Mouse (Mus musculus): ENCODE results near the gene Fam189a1. TPM values are rescaled to one million over a fixed set of nuclear protein-coding genes. Genes with fewer than 3 reads are reported as not detected.

Fam189a1 gene
- polyA plus RNA-seq, 1 experiment from 2014 or later: 0.27 TPM

GRCm38 (mm10) chr7:64863538-64863937 is 292.8 kb downstream of the Fam189a1 start:
- 64% methylated on average over 3 of the region's 3 CpGs for WGBS
- Histone ChIP-seq H3K27ac (ENCODE audit: low read depth, low read length) (no peak overlapping the region), H3K4me2 (no peak overlapping the region), H3K4me3 (ENCODE audit: low read depth, low read length) (no peak overlapping the region), H3K9ac (ENCODE audit: low read depth, low read length) (no peak overlapping the region), H3K27me3 (replicated peaks; ENCODE audit: control insufficient read depth, insufficient read depth, low read length) (no peaks in the 10 kb centered on the region), H3K4me1 (replicated peaks; ENCODE audit: control insufficient read depth, insufficient read depth, low read length) (no peaks in the 10 kb centered on the region), H3K9me3 (ENCODE audit: control insufficient read depth, low read length) (no peaks in the 10 kb centered on the region), H3K36me3 (ENCODE audit: control insufficient read depth, insufficient read depth, low read length) (no peaks in the 10 kb centered on the region)
- no peak for ATAC-seq (replicated peaks; ENCODE audit: low FRiP score)
- DNase-seq (ENCODE audit: low spot score): no peak

GRCm38 (mm10) chr7:64862978-64863377 is 293.4 kb downstream of the Fam189a1 start:
- H3K9me3 ChIP-seq (ENCODE audit: control insufficient read depth, low read length): no peaks in the 10 kb centered on the region
- H3K36me3 ChIP-seq (ENCODE audit: control insufficient read depth, insufficient read depth, low read length): no peaks in the 10 kb centered on the region
- ATAC-seq (replicated peaks; ENCODE audit: low FRiP score): no peak
- H3K27me3 ChIP-seq (replicated peaks; ENCODE audit: control insufficient read depth, insufficient read depth, low read length): no peaks in the 10 kb centered on the region
- WGBS: 77% methylated on average over 3 of the region's 3 CpGs
- no peak overlapping the region for H3K27ac ChIP-seq (ENCODE audit: low read depth, low read length)
- no peaks in the 10 kb centered on the region for H3K4me1 ChIP-seq (replicated peaks; ENCODE audit: control insufficient read depth, insufficient read depth, low read length)
- no peak overlapping the region for H3K4me2 ChIP-seq
- no peak overlapping the region for H3K9ac ChIP-seq (ENCODE audit: low read depth, low read length)
- no peak for DNase-seq (ENCODE audit: low spot score)
- H3K4me3 ChIP-seq (ENCODE audit: low read depth, low read length): no peak overlapping the region

- ATAC-seq (replicated peaks; ENCODE audit: low FRiP score) (no peak), DNase-seq (ENCODE audit: low spot score) (no peak)
- no peaks in the 10 kb centered on the region for H3K9me3 ChIP-seq (ENCODE audit: control insufficient read depth, low read length)
- H3K4me3 ChIP-seq (ENCODE audit: low read depth, low read length): no peak overlapping the region
- WGBS: 74% methylated on average over 12 of the region's 12 CpGs
- H3K4me1 ChIP-seq (replicated peaks; ENCODE audit: control insufficient read depth, insufficient read depth, low read length): no peaks in the 10 kb centered on the region
- no peak overlapping the region for H3K4me2 ChIP-seq
- H3K9ac ChIP-seq (ENCODE audit: low read depth, low read length): no peak overlapping the region
- no peak overlapping the region for H3K27ac ChIP-seq (ENCODE audit: low read depth, low read length)
- no peaks in the 10 kb centered on the region for H3K27me3 ChIP-seq (replicated peaks; ENCODE audit: control insufficient read depth, insufficient read depth, low read length)
- H3K36me3 ChIP-seq (ENCODE audit: control insufficient read depth, insufficient read depth, low read length): no peaks in the 10 kb centered on the region
Observed at GRCm38 (mm10) chr7:64856526-64857082, 299.8 kb downstream of the Fam189a1 start.

- no peak overlapping the region for H3K27ac ChIP-seq (ENCODE audit: low read depth, low read length)
- H3K4me1 ChIP-seq (replicated peaks; ENCODE audit: control insufficient read depth, insufficient read depth, low read length): no peaks in the 10 kb centered on the region
- ATAC-seq (replicated peaks; ENCODE audit: low FRiP score) (no peak), DNase-seq (ENCODE audit: low spot score) (no peak)
- WGBS: 77% methylated on average over 15 of the region's 15 CpGs
- no peaks in the 10 kb centered on the region for H3K9me3 ChIP-seq (ENCODE audit: control insufficient read depth, low read length)
- no peak overlapping the region for H3K9ac ChIP-seq (ENCODE audit: low read depth, low read length)
- H3K4me3 ChIP-seq (ENCODE audit: low read depth, low read length): no peak overlapping the region
- no peaks in the 10 kb centered on the region for H3K27me3 ChIP-seq (replicated peaks; ENCODE audit: control insufficient read depth, insufficient read depth, low read length)
- no peaks in the 10 kb centered on the region for H3K36me3 ChIP-seq (ENCODE audit: control insufficient read depth, insufficient read depth, low read length)
- H3K4me2 ChIP-seq: no peak overlapping the region
Observed at GRCm38 (mm10) chr7:64855976-64856375, 300.4 kb downstream of the Fam189a1 start.

- Histone ChIP-seq H3K4me2 (no peak overlapping the region), H3K4me3 (ENCODE audit: low read depth, low read length) (no peak overlapping the region), H3K27ac (ENCODE audit: low read depth, low read length) (no peak overlapping the region), H3K36me3 (ENCODE audit: control insufficient read depth, insufficient read depth, low read length) (no peaks in the 10 kb centered on the region), H3K9me3 (ENCODE audit: control insufficient read depth, low read length) (no peaks in the 10 kb centered on the region), H3K4me1 (replicated peaks; ENCODE audit: control insufficient read depth, insufficient read depth, low read length) (no peaks in the 10 kb centered on the region), H3K27me3 (replicated peaks; ENCODE audit: control insufficient read depth, insufficient read depth, low read length) (no peaks in the 10 kb centered on the region), H3K9ac (ENCODE audit: low read depth, low read length) (no peak overlapping the region)
- DNase-seq (ENCODE audit: low spot score): no peak
- 84% methylated on average over 5 of the region's 10 CpGs for WGBS
- no peak for ATAC-seq (replicated peaks; ENCODE audit: low FRiP score)
Observed at GRCm38 (mm10) chr7:64855389-64855927, 300.9 kb downstream of the Fam189a1 start.

- no peaks in the 10 kb centered on the region for H3K9me3 ChIP-seq (ENCODE audit: control insufficient read depth, low read length)
- H3K27me3 ChIP-seq (replicated peaks; ENCODE audit: control insufficient read depth, insufficient read depth, low read length): no peaks in the 10 kb centered on the region
- ATAC-seq (replicated peaks; ENCODE audit: low FRiP score) (no peak), DNase-seq (ENCODE audit: low spot score) (no peak)
- H3K27ac ChIP-seq (ENCODE audit: low read depth, low read length): no peak overlapping the region
- no peak overlapping the region for H3K4me2 ChIP-seq
- H3K4me1 ChIP-seq (replicated peaks; ENCODE audit: control insufficient read depth, insufficient read depth, low read length): no peaks in the 10 kb centered on the region
- H3K36me3 ChIP-seq (ENCODE audit: control insufficient read depth, insufficient read depth, low read length): no peaks in the 10 kb centered on the region
- 34% methylated on average over 3 of the region's 3 CpGs for WGBS
- no peak overlapping the region for H3K4me3 ChIP-seq (ENCODE audit: low read depth, low read length)
- H3K9ac ChIP-seq (ENCODE audit: low read depth, low read length): no peak overlapping the region
Observed at GRCm38 (mm10) chr7:64850791-64851190, 305.6 kb downstream of the Fam189a1 start.

- no peaks in the 10 kb centered on the region for H3K27me3 ChIP-seq (replicated peaks; ENCODE audit: control insufficient read depth, insufficient read depth, low read length)
- H3K27ac ChIP-seq (ENCODE audit: low read depth, low read length): no peak overlapping the region
- no peaks in the 10 kb centered on the region for H3K36me3 ChIP-seq (ENCODE audit: control insufficient read depth, insufficient read depth, low read length)
- H3K4me3 ChIP-seq (ENCODE audit: low read depth, low read length): no peak overlapping the region
- no peaks in the 10 kb centered on the region for H3K9me3 ChIP-seq (ENCODE audit: control insufficient read depth, low read length)
- no peaks in the 10 kb centered on the region for H3K4me1 ChIP-seq (replicated peaks; ENCODE audit: control insufficient read depth, insufficient read depth, low read length)
- no peak overlapping the region for H3K9ac ChIP-seq (ENCODE audit: low read depth, low read length)
- WGBS: 77% methylated on average over 5 of the region's 5 CpGs
- no peak for ATAC-seq (replicated peaks; ENCODE audit: low FRiP score)
- no peak overlapping the region for H3K4me2 ChIP-seq
- no peak for DNase-seq (ENCODE audit: low spot score)
Observed at GRCm38 (mm10) chr7:64847366-64847899, 308.9 kb downstream of the Fam189a1 start.

- no peaks in the 10 kb centered on the region for H3K27me3 ChIP-seq (replicated peaks; ENCODE audit: control insufficient read depth, insufficient read depth, low read length)
- H3K9ac ChIP-seq (ENCODE audit: low read depth, low read length): no peak overlapping the region
- whole genome bisulfite sequencing: 82% methylated on average over 3 of the region's 3 CpGs
- H3K4me1 ChIP-seq (replicated peaks; ENCODE audit: control insufficient read depth, insufficient read depth, low read length): no peaks in the 10 kb centered on the region
- no peaks in the 10 kb centered on the region for H3K36me3 ChIP-seq (ENCODE audit: control insufficient read depth, insufficient read depth, low read length)
- H3K27ac ChIP-seq (ENCODE audit: low read depth, low read length): no peak overlapping the region
- no peak for ATAC-seq (replicated peaks; ENCODE audit: low FRiP score)
- DNase-seq (ENCODE audit: low spot score): no peak
- H3K4me3 ChIP-seq (ENCODE audit: low read depth, low read length): no peak overlapping the region
- no peak overlapping the region for H3K4me2 ChIP-seq
- H3K9me3 ChIP-seq (ENCODE audit: control insufficient read depth, low read length): no peaks in the 10 kb centered on the region
Observed at GRCm38 (mm10) chr7:64846061-64846460, 310.3 kb downstream of the Fam189a1 start.

- WGBS: 71% methylated on average over 10 of the region's 10 CpGs
- Histone ChIP-seq H3K4me2 (no peak overlapping the region), H3K27me3 (replicated peaks; ENCODE audit: control insufficient read depth, insufficient read depth, low read length) (no peaks in the 10 kb centered on the region), H3K36me3 (ENCODE audit: control insufficient read depth, insufficient read depth, low read length) (no peaks in the 10 kb centered on the region), H3K9me3 (ENCODE audit: control insufficient read depth, low read length) (no peaks in the 10 kb centered on the region), H3K27ac (ENCODE audit: low read depth, low read length) (no peak overlapping the region), H3K9ac (ENCODE audit: low read depth, low read length) (no peak overlapping the region), H3K4me3 (ENCODE audit: low read depth, low read length) (no peak overlapping the region), H3K4me1 (replicated peaks; ENCODE audit: control insufficient read depth, insufficient read depth, low read length) (no peaks in the 10 kb centered on the region)
- ATAC-seq (replicated peaks; ENCODE audit: low FRiP score) (no peak), DNase-seq (ENCODE audit: low spot score) (no peak)
Observed at GRCm38 (mm10) chr7:64840946-64841659, 315.3 kb downstream of the Fam189a1 start.
